Mouse (Mus musculus): ENCODE results near the gene Sap30bp.

Gene Sap30bp

GRCm38 (mm10) chr11:115933108-115933746, at the start of gene Sap30bp, which contains the start of gene Recql5:
Sap30bp (plus strand) TSS chr11:115933282.
Recql5 (minus strand) TSS chr11:115933477.
- DNase-seq = peak; percentile 90 to 93

GRCm38 (mm10) chr11:115884361-115884760, 48.7 kb upstream of the Sap30bp start:
- no peak for DNase-seq

- no peak for DNase-seq
These were observed 47.8 kb upstream of the Sap30bp start for GRCm38 (mm10) chr11:115885281-115885680.

- DNase-seq = no peak
These were observed 46.6 kb upstream of the Sap30bp start for GRCm38 (mm10) chr11:115886446-115886845.

- no peak for DNase-seq
These were observed 45.1 kb upstream of the Sap30bp start for GRCm38 (mm10) chr11:115888020-115888419.

GRCm38 (mm10) chr11:115889159-115889558, 43.9 kb upstream of the Sap30bp start:
- no peak for DNase-seq

- DNase-seq = no peak
These were observed 40.9 kb upstream of the Sap30bp start for GRCm38 (mm10) chr11:115892213-115892612.

GRCm38 (mm10) chr11:115893071-115893470, 40.0 kb upstream of the Sap30bp start:
- DNase-seq = no peak

GRCm38 (mm10) chr11:115894755-115895520, 38.1 kb upstream of the Sap30bp start:
- peak in 1 of 2 experiments; percentile 45 for DNase-seq

- DNase-seq = peak; percentile 60 to 75
These were observed 34.6 kb upstream of the Sap30bp start for GRCm38 (mm10) chr11:115898446-115898845.

- no peak for DNase-seq
These were observed 34.2 kb upstream of the Sap30bp start for GRCm38 (mm10) chr11:115898886-115899285.

GRCm38 (mm10) chr11:115899486-115900266, 33.4 kb upstream of the Sap30bp start, which contains the start of gene Smim5:
Smim5 (plus strand) TSS chr11:115899966.
- DNase-seq = no peak

- DNase-seq = no peak
These were observed 32.3 kb upstream of the Sap30bp start for GRCm38 (mm10) chr11:115900561-115901337.

- DNase-seq = no peak
These were observed 31.5 kb upstream of the Sap30bp start for GRCm38 (mm10) chr11:115901338-115902161.

GRCm38 (mm10) chr11:115902177-115902576, 30.9 kb upstream of the Sap30bp start:
- DNase-seq = no peak

GRCm38 (mm10) chr11:115902831-115903230, 30.3 kb upstream of the Sap30bp start:
- DNase-seq = no peak

- DNase-seq = no peak
These were observed 29.5 kb upstream of the Sap30bp start for GRCm38 (mm10) chr11:115903384-115904230.

GRCm38 (mm10) chr11:115904231-115904955, 28.7 kb upstream of the Sap30bp start:
- DNase-seq = no peak

GRCm38 (mm10) chr11:115904956-115905790, 27.9 kb upstream of the Sap30bp start:
- no peak for DNase-seq

All from thymus, adult 18-20 months (tissue).